ENCODE assay signal across 8 mouse cellular contexts in the genomic region with DNA sequence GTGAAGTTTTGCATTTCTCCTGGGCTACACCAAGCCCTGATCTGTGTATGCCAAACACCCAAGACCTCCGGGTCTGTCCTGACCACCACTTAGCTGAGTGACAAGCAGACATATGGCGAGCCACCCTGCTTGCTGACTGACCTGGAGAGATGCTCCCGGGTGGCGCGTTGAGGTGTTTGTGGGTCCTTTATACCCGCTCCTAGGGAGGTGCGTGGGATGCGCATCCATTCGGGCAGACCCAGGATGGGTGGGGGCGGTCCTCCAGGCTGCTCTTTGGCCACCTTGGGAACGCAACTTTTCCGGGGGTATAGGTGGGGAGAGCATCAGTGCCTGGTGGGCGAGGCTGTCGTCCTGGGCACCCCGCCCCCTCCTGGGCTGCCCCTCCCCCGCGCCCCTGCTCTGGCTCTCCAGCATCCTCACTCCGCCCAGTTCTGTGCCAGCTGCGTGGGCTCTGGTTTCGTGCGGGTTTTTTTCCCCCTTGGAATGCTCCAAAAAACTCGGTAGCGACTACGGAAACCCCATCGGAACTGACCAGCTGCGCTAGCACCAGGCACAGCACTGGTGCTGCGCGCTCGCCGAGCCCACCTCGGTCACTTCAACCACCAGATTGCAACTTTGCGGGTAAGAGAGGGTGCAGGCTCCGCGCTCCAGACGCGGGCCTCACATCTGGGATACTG. TPM values are rescaled to one million over a fixed set of nuclear protein-coding genes. Genes with fewer than 3 reads are reported as not detected.
DNase-seq lines count a peak whose midpoint lies in the region; ATAC-seq and TF ChIP-seq lines count a peak whose summit lies in the region.

A gene (plus strand): TSS at position 397 of the 677 bp plus-strand sequence.

- H3K79me2 ChIP-seq in heart, adult 2 months (replicated peaks; ENCODE audit: control insufficient read depth, insufficient read depth, low read length) = no peaks in the 10 kb centered on the region

- no peak for TF ChIP-seq CTCF in heart, adult 2 months (IDR thresholded peaks at IDR 0.05)
- TF ChIP-seq CTCF in midbrain, postnatal 0 days (IDR thresholded peaks at IDR 0.05) = no peak

- H3K4me3 ChIP-seq in heart, embryonic 13.5 days = peak within 1 kb of the TSS; percentile 57
- H3K4me3 ChIP-seq in heart, adult 2 months = no peak within 1 kb of the TSS
- peak within 1 kb of the TSS; percentile 63 for H3K4me3 ChIP-seq in midbrain, postnatal 0 days (ENCODE audit: low read depth, low read length)

- H3K9ac ChIP-seq in heart, embryonic 13.5 days = peak within 1 kb of the TSS; percentile 69
- no peak within 1 kb of the TSS for H3K9ac ChIP-seq in heart, adult 2 months (ENCODE audit: low read depth, low read length)
- H3K9ac ChIP-seq in midbrain, postnatal 0 days (replicated peaks; ENCODE audit: low read length, poor library complexity, severe bottlenecking) = peak within 1 kb of the TSS; percentile 39

- intact Hi-C loops in heart, adult 2 months (cut with DNase I) = loop anchor here (10.0 kb wide), 1 partner anchor 159 kb away; no protein-coding TSS in a partner anchor

- no peaks in the 10 kb centered on the region for H3K36me3 ChIP-seq in heart, embryonic 13.5 days
- no peaks in the 10 kb centered on the region for H3K36me3 ChIP-seq in heart, adult 2 months (ENCODE audit: control insufficient read depth, insufficient read depth, low read length)
- H3K36me3 ChIP-seq in midbrain, postnatal 0 days (ENCODE audit: insufficient read depth, low read length) = no peaks in the 10 kb centered on the region

- peaks cover 26% of the 10 kb centered on the region for H3K4me1 ChIP-seq in heart, embryonic 13.5 days
- H3K4me1 ChIP-seq in heart, adult 2 months (ENCODE audit: control insufficient read depth, insufficient read depth, low read length) = no peaks in the 10 kb centered on the region
- H3K4me1 ChIP-seq in midbrain, postnatal 0 days (ENCODE audit: insufficient read depth, low read length) = no peaks in the 10 kb centered on the region

- H3K9me3 ChIP-seq in heart, embryonic 13.5 days = no peaks in the 10 kb centered on the region
- H3K9me3 ChIP-seq in midbrain, postnatal 0 days (ENCODE audit: low read length) = no peaks in the 10 kb centered on the region

- no peak for TF ChIP-seq POLR2A in heart, adult 2 months (IDR thresholded peaks at IDR 0.05; ENCODE audit: insufficient read depth, low read depth, low read length)

- no peak for TF ChIP-seq EP300 in heart, adult 2 months (IDR thresholded peaks at IDR 0.05; ENCODE audit: insufficient read depth, low read depth, low read length)

- peaks cover 43% of the 10 kb centered on the region for H3K27me3 ChIP-seq in heart, embryonic 13.5 days (replicated peaks)
- no peaks in the 10 kb centered on the region for H3K27me3 ChIP-seq in heart, adult 2 months (ENCODE audit: control insufficient read depth, insufficient read depth, low read length)
- no peaks in the 10 kb centered on the region for H3K27me3 ChIP-seq in midbrain, postnatal 0 days (ENCODE audit: insufficient read depth, low read length)

- no peak for DNase-seq in heart, adult 2 months
- DNase-seq in Muller cell, postnatal 12 days (ENCODE audit: inconsistent ontology term) = peak; percentile 13
- peak in 1 of 2 experiments; percentile 42 for DNase-seq in frontal cortex, adult 2 months (ENCODE audit: extremely low spot score in 1 of 2, low spot score in 1 of 2)
- DNase-seq in layer of hippocampus, postnatal 36 days = peak; percentile 50 to 56
- DNase-seq in midbrain, postnatal 0 days (ENCODE audit: low spot score) = peak; percentile 9
- no peak for DNase-seq in spleen, adult 12 weeks (ENCODE audit: low spot score)

- no peak within 1 kb of the TSS for H3K27ac ChIP-seq in heart, embryonic 13.5 days (replicated peaks)
- no peak within 1 kb of the TSS for H3K27ac ChIP-seq in heart, adult 2 months
- H3K27ac ChIP-seq in midbrain, postnatal 0 days (ENCODE audit: low read depth, low read length) = no peak within 1 kb of the TSS

- under 1% methylated on average over 35 of the region's 36 CpGs for WGBS in heart, embryonic 13.5 days
- WGBS in heart, adult 2 months = under 1% methylated on average over 35 of the region's 36 CpGs
- under 1% methylated on average over 36 of the region's 36 CpGs for WGBS in midbrain, postnatal 0 days

- H3K4me2 ChIP-seq in heart, embryonic 13.5 days = peak within 1 kb of the TSS; percentile 90
- peak within 1 kb of the TSS; percentile 97 for H3K4me2 ChIP-seq in midbrain, postnatal 0 days (ENCODE audit: low read depth, low read length, poor library complexity, severe bottlenecking)

- ATAC-seq in heart, embryonic 13.5 days (ENCODE audit: extremely low read depth, insufficient number of reproducible peaks, low FRiP score, low TSS enrichment) = no peak
- peak; percentile 68 for ATAC-seq in midbrain, postnatal 0 days (ENCODE audit: low FRiP score)
- no peak for ATAC-seq in granulocyte monocyte progenitor cell, adult 5-6 weeks (replicated peaks; ENCODE audit: poor library complexity, severe bottlenecking)

RNA-seq across cellular contexts. Expression of the gene that starts here (rescaled TPM):
- 0.05 and 0.15 TPM in 2 replicates for polyA plus RNA-seq in heart, embryonic 13.5 days (2015; fragmentation: Nextera tagmentation; extraction: Ambion mirVana)
- under 1 TPM; 0.16 to 0.20 TPM for total RNA-seq in heart, adult 2 months (2021)
- polyA plus RNA-seq in heart, adult 2 months (2012; rRNA removed) = 0.06 and 0.09 TPM in 2 replicates
- 15.1 and 17.8 TPM in 2 replicates for polyA plus RNA-seq in frontal cortex, adult 2 months (2012; rRNA removed)
- 10 to 100 TPM; 57.0 to 67.5 TPM for total RNA-seq in layer of hippocampus, postnatal 36 days (2021)
- 7.3 and 7.7 TPM in 2 replicates for total RNA-seq in midbrain, postnatal 0 days (2014; rRNA removed)
- 3.9 TPM in 2 replicates for polyA plus RNA-seq in midbrain, postnatal 0 days (2015; fragmentation: Nextera tagmentation; extraction: Ambion mirVana)
- not detected in 2 replicates for total RNA-seq in granulocyte monocyte progenitor cell, adult 5-6 weeks (2014; fragmentation: Nextera tagmentation)
- total RNA-seq in granulocyte monocyte progenitor cell, adult 5-6 weeks (2017) = not detected in 2 replicates

Comparison
In these comparisons a context has a peak if more than half of its experiments do, and no peak if none do; other contexts are left out.
1. DNase-seq: peak in Muller cell, postnatal 12 days (single experiment), layer of hippocampus, postnatal 36 days (2 of 2) and midbrain, postnatal 0 days (single experiment); none in heart, adult 2 months (0 of 2) and spleen, adult 12 weeks (single experiment).